In genomic region chr8:84798446-84799135, GRCm38 (mm10) we compare ENCODE assay signal across 8 mouse cellular contexts. TPM values are rescaled to one million over a fixed set of nuclear protein-coding genes. Genes with fewer than 3 reads are reported as not detected.
DNase-seq lines count a peak whose midpoint lies in the region; ATAC-seq and TF ChIP-seq lines count a peak whose summit lies in the region.

No protein-coding gene starts in this region.

- peak overlapping the region; percentile 71 for H3K4me3 ChIP-seq in lung, adult 2 months (replicated peaks; ENCODE audit: extremely low read depth, low read depth, low read length)
- peak overlapping the region; percentile 59 for H3K4me3 ChIP-seq in embryonic facial prominence, embryonic 10.5 days
- peak overlapping the region; percentile 74 for H3K4me3 ChIP-seq in intestine, embryonic 16.5 days (ENCODE audit: low read length)
- H3K4me3 ChIP-seq in neural tube, embryonic 14.5 days (ENCODE audit: low read depth, low read length) = peak overlapping the region; percentile 66

- WGBS in lung, adult 2 months = 64% methylated on average over 10 of the region's 10 CpGs
- WGBS in embryonic facial prominence, embryonic 10.5 days = 30% methylated on average over 10 of the region's 10 CpGs
- 56% methylated on average over 10 of the region's 10 CpGs for WGBS in intestine, embryonic 16.5 days
- 41% methylated on average over 10 of the region's 10 CpGs for WGBS in neural tube, embryonic 14.5 days

- H3K27me3 ChIP-seq in embryonic facial prominence, embryonic 10.5 days (replicated peaks; ENCODE audit: low read depth, poor library complexity, severe bottlenecking) = peaks cover 97% of the 10 kb centered on the region
- peaks cover 73% of the 10 kb centered on the region for H3K27me3 ChIP-seq in intestine, embryonic 16.5 days (replicated peaks; ENCODE audit: control insufficient read depth, insufficient read depth, low read length)
- H3K27me3 ChIP-seq in neural tube, embryonic 14.5 days (ENCODE audit: control insufficient read depth, insufficient read depth, low read length) = peaks cover 30% of the 10 kb centered on the region

- H3K9me3 ChIP-seq in embryonic facial prominence, embryonic 10.5 days = no peaks in the 10 kb centered on the region
- no peaks in the 10 kb centered on the region for H3K9me3 ChIP-seq in intestine, embryonic 16.5 days (ENCODE audit: control insufficient read depth, low read length)
- no peaks in the 10 kb centered on the region for H3K9me3 ChIP-seq in neural tube, embryonic 14.5 days (ENCODE audit: control insufficient read depth, low read length)

- peak overlapping the region; percentile 94 for H3K4me2 ChIP-seq in intestine, embryonic 16.5 days (ENCODE audit: low read depth, low read length)
- peak overlapping the region; percentile 80 for H3K4me2 ChIP-seq in neural tube, embryonic 14.5 days (ENCODE audit: low read depth, low read length)

- peak overlapping the region; percentile 87 for H3K9ac ChIP-seq in intestine, embryonic 16.5 days (ENCODE audit: low read depth, low read length)
- H3K9ac ChIP-seq in neural tube, embryonic 14.5 days (replicated peaks; ENCODE audit: low read depth, low read length) = peak overlapping the region; percentile 82

- DNase-seq in lung, adult 2 months = no peak
- no peak for DNase-seq in lung, postnatal 36 days
- DNase-seq in embryonic facial prominence, embryonic 10.5 days (ENCODE audit: low spot score) = peak; percentile 28
- DNase-seq in retina, embryonic 14.5 days (ENCODE audit: low spot score) = no peak
- DNase-seq in spleen, postnatal 14 days (ENCODE audit: low spot score in 2 of 2) = no peak
- DNase-seq in frontal cortex, postnatal 10 days (ENCODE audit: low spot score in 2 of 2) = no peak

- no peak for ATAC-seq in intestine, embryonic 16.5 days
- no peak for ATAC-seq in neural tube, embryonic 14.5 days (ENCODE audit: low read depth)

- TF ChIP-seq POLR2A in lung, adult 2 months (IDR thresholded peaks at IDR 0.05; ENCODE audit: borderline replicate concordance, extremely low read depth, low read depth, low read length) = no peak

- TF ChIP-seq CTCF in lung, adult 2 months (IDR thresholded peaks at IDR 0.05; ENCODE audit: insufficient read depth, low read length) = no peak

- no peak overlapping the region for H3K27ac ChIP-seq in embryonic facial prominence, embryonic 10.5 days (replicated peaks)
- no peak overlapping the region for H3K27ac ChIP-seq in intestine, embryonic 16.5 days (ENCODE audit: low read length)
- peak overlapping the region; percentile 82 for H3K27ac ChIP-seq in neural tube, embryonic 14.5 days (ENCODE audit: low read depth, low read length)

- H3K36me3 ChIP-seq in embryonic facial prominence, embryonic 10.5 days (replicated peaks) = no peaks in the 10 kb centered on the region
- no peaks in the 10 kb centered on the region for H3K36me3 ChIP-seq in intestine, embryonic 16.5 days (ENCODE audit: control insufficient read depth, insufficient read depth, low read length)
- H3K36me3 ChIP-seq in neural tube, embryonic 14.5 days (ENCODE audit: control insufficient read depth, insufficient read depth, low read length) = no peaks in the 10 kb centered on the region

- H3K4me1 ChIP-seq in lung, adult 2 months (ENCODE audit: control insufficient read depth, insufficient read depth, low read length) = peaks cover 23% of the 10 kb centered on the region
- peaks cover 22% of the 10 kb centered on the region for H3K4me1 ChIP-seq in embryonic facial prominence, embryonic 10.5 days
- H3K4me1 ChIP-seq in intestine, embryonic 16.5 days (ENCODE audit: control insufficient read depth, insufficient read depth, low read length) = peaks cover 17% of the 10 kb centered on the region
- peaks cover 13% of the 10 kb centered on the region; the same call in 1 of the 2 replicates for H3K4me1 ChIP-seq in neural tube, embryonic 14.5 days (ENCODE audit: control insufficient read depth, insufficient read depth, low read length)

RNA-seq across cellular contexts. Expression of gene Nfix, which starts 1.6 kb away (rescaled TPM):
- polyA plus RNA-seq in lung, adult 2 months (2012; rRNA removed) = 80.1 and 96.2 TPM in 2 replicates
- 0.29 and 0.77 TPM in 2 replicates for polyA plus RNA-seq in embryonic facial prominence, embryonic 10.5 days (2016; fragmentation: Nextera tagmentation; extraction: Ambion mirVana)
- 9.7 and 11.8 TPM in 2 replicates for polyA plus RNA-seq in intestine, embryonic 16.5 days (2015; fragmentation: Nextera tagmentation; extraction: Ambion mirVana)
- 68.2 and 91.5 TPM in 2 replicates for polyA plus RNA-seq in neural tube, embryonic 14.5 days (2014; fragmentation: Nextera tagmentation; extraction: Ambion mirVana)

RNA-seq across cellular contexts. Expression of gene Dand5, which starts 24.0 kb away (rescaled TPM):
- 2.5 and 2.9 TPM in 2 replicates for polyA plus RNA-seq in lung, adult 2 months (2012; rRNA removed)
- polyA plus RNA-seq in embryonic facial prominence, embryonic 10.5 days (2016; fragmentation: Nextera tagmentation; extraction: Ambion mirVana) = 2.8 and 3.0 TPM in 2 replicates
- 4.2 and 4.4 TPM in 2 replicates for polyA plus RNA-seq in intestine, embryonic 16.5 days (2015; fragmentation: Nextera tagmentation; extraction: Ambion mirVana)
- polyA plus RNA-seq in neural tube, embryonic 14.5 days (2014; fragmentation: Nextera tagmentation; extraction: Ambion mirVana) = 12.3 and 16.9 TPM in 2 replicates

RNA-seq across cellular contexts. Expression of gene Gadd45gip1, which starts 32.7 kb away (rescaled TPM):
- polyA plus RNA-seq in lung, adult 2 months (2012; rRNA removed) = 21.3 and 31.7 TPM in 2 replicates
- 45.2 and 47.3 TPM in 2 replicates for polyA plus RNA-seq in embryonic facial prominence, embryonic 10.5 days (2016; fragmentation: Nextera tagmentation; extraction: Ambion mirVana)
- polyA plus RNA-seq in intestine, embryonic 16.5 days (2015; fragmentation: Nextera tagmentation; extraction: Ambion mirVana) = 61.8 and 63.4 TPM in 2 replicates
- 33.1 and 39.8 TPM in 2 replicates for polyA plus RNA-seq in neural tube, embryonic 14.5 days (2014; fragmentation: Nextera tagmentation; extraction: Ambion mirVana)

RNA-seq across cellular contexts. Expression of gene Rad23a, which starts 41.9 kb away (rescaled TPM):
- polyA plus RNA-seq in lung, adult 2 months (2012; rRNA removed) = 72.6 and 75.9 TPM in 2 replicates
- 112 and 122 TPM in 2 replicates for polyA plus RNA-seq in embryonic facial prominence, embryonic 10.5 days (2016; fragmentation: Nextera tagmentation; extraction: Ambion mirVana)
- polyA plus RNA-seq in intestine, embryonic 16.5 days (2015; fragmentation: Nextera tagmentation; extraction: Ambion mirVana) = 109 and 115 TPM in 2 replicates
- 69.4 and 78.1 TPM in 2 replicates for polyA plus RNA-seq in neural tube, embryonic 14.5 days (2014; fragmentation: Nextera tagmentation; extraction: Ambion mirVana)

RNA-seq across cellular contexts. Expression of gene Calr, which starts 48.1 kb away (rescaled TPM):
- polyA plus RNA-seq in lung, adult 2 months (2012; rRNA removed) = 152 and 189 TPM in 2 replicates
- 758 and 801 TPM in 2 replicates for polyA plus RNA-seq in embryonic facial prominence, embryonic 10.5 days (2016; fragmentation: Nextera tagmentation; extraction: Ambion mirVana)
- polyA plus RNA-seq in intestine, embryonic 16.5 days (2015; fragmentation: Nextera tagmentation; extraction: Ambion mirVana) = 1,204 and 1,241 TPM in 2 replicates
- polyA plus RNA-seq in neural tube, embryonic 14.5 days (2014; fragmentation: Nextera tagmentation; extraction: Ambion mirVana) = 615 and 623 TPM in 2 replicates
